Mouse (Mus musculus): ENCODE results near the gene Wdr1.

DNA sequence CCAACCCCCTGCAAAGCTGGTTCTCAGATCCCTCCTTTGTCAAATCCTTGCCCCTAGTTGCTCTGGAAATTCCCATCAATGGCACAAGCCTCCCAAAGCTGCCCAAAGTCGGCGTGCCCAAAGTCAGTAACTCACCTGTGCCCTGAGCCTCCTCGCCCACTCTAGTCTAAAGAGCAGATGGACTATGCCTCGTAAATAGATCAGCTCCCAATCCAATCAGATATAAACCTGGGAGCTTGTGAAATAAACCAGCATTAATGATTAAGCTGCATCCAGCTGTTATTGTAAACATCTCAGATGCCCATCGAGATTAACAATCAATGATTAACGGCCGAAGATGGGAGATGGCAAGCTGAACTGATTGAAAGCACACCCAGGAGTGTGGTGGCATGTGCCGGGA is 71.3 kb downstream of the Wdr1 start:
- TF ChIP-seq CTCF (IDR thresholded peaks at IDR 0.05; ENCODE audit: extremely low read depth, insufficient read depth, low read length) = no peak
- no peak for TF ChIP-seq POLR2A (IDR thresholded peaks at IDR 0.05; ENCODE audit: extremely low read depth, insufficient read depth, low read length)

All from cortical plate, adult 2 months (tissue).